Mouse (Mus musculus) embryo, embryonic 10.5 days (tissue): Measurements from ENCODE around the gene Gm4631.
"Not testable (repeated sequence)": the region's sequence is repeated elsewhere in the genome, so short reads cannot be mapped to it uniquely, and the experiment has no call there.

Experiments used
- DNase-seq: peaks from one replicate; pipeline ENCODE4 v3.0.0-alpha.2; 2015; ENCODE audit warnings: low spot score

Gene Gm4631

GRCm38 (mm10) chr2:175338097-175338496, at the start of gene Gm4631:
Gm4631 (minus strand) TSS chr2:175338197.
- not testable (repeated sequence) for DNase-seq

- not testable (repeated sequence) for DNase-seq
Measured at GRCm38 (mm10) chr2:175372136-175372535, 34.1 kb upstream of the Gm4631 start, which contains the start of gene Zfp968. Zfp968 (plus strand) TSS chr2:175372436.

- not testable (repeated sequence) for DNase-seq
Measured at GRCm38 (mm10) chr2:175274825-175275224, 63.2 kb downstream of the Gm4631 start, which contains the start of gene Gm14440. Gm14440 (plus strand) TSS chr2:175275125.
